Mouse (Mus musculus) kidney, embryonic 14.5 days (tissue): ENCODE measurements around the gene Myo18b. TPM values are rescaled to one million over a fixed set of nuclear protein-coding genes. Genes with fewer than 3 reads are reported as not detected.

Experiments
- ATAC-seq: fragments of 200-750 bp; cut with Nextera tagmentation; 2 replicates; pipeline ENCODE4 v1.8.0; 2017; ENCODE audit warnings: moderate number of reproducible peaks, mild to moderate bottlenecking, moderate TSS enrichment, moderate library complexity; ENCODE audit not compliant: low FRiP score, low TSS enrichment
- H3K27ac ChIP-seq: fragments of 300-500 bp; sonication (generic); 2 replicates; pipeline ENCODE4 v1.5.1; 2014; ENCODE audit warnings: low read depth, mild to moderate bottlenecking, low read length, moderate library complexity, mixed read lengths
- H3K27me3 ChIP-seq: fragments of 300-500 bp; sonication (generic); 2 replicates; pipeline ENCODE4 v1.6.1; 2014; ENCODE audit warnings: mild to moderate bottlenecking, low read length; ENCODE audit not compliant: control insufficient read depth, insufficient read depth
- H3K36me3 ChIP-seq: fragments of 300-500 bp; sonication (generic); 2 replicates; pipeline ENCODE4 v1.6.1; 2014; ENCODE audit warnings: low read length, mixed read lengths; ENCODE audit not compliant: control insufficient read depth, insufficient read depth
- H3K4me1 ChIP-seq: fragments of 300-500 bp; sonication (generic); 2 replicates; pipeline ENCODE4 v1.6.1; 2014; ENCODE audit warnings: low read length, mixed read lengths; ENCODE audit not compliant: control insufficient read depth, insufficient read depth
- H3K4me2 ChIP-seq: fragments of 300-500 bp; sonication (generic); replicated peaks from 2 replicates; pipeline ENCODE4 v1.6.1; 2014; ENCODE audit warnings: low read depth, mild to moderate bottlenecking, low read length
- H3K4me3 ChIP-seq: fragments of 300-500 bp; sonication (generic); 2 replicates; pipeline ENCODE4 v1.5.1; 2014; ENCODE audit warnings: mild to moderate bottlenecking, low read length
- H3K9ac ChIP-seq: fragments of 300-500 bp; sonication (generic); 2 replicates; pipeline ENCODE4 v1.6.1; 2014; ENCODE audit warnings: low read depth, mild to moderate bottlenecking, low read length, moderate library complexity
- H3K9me3 ChIP-seq: fragments of 300-500 bp; sonication (generic); 2 replicates; pipeline ENCODE4 v1.6.1; 2016; ENCODE audit warnings: low read length; ENCODE audit not compliant: control insufficient read depth
- WGBS: fragments of 180-500 bp; shearing (Covaris S2); extraction: QIAGEN DNeasy Blood & Tissue Kit; methylation state at CpG from one replicate; pipeline ENCODE4 v1.1.7; 2014; 5-methylcytosine and 5-hydroxymethylcytosine counted together
- polyA plus RNA-seq: library from polyadenylated mRNA; unstranded; fragments of >200 nt; fragmentation: Nextera tagmentation; extraction: Ambion mirVana; gene quantifications from 2 replicates; pipeline ENCODE4 v1.2.1, GENCODE M21; 2014

Myo18b gene
- polyA plus RNA-seq, 1 experiment from 2014 or later: 0.26 TPM

DNA sequence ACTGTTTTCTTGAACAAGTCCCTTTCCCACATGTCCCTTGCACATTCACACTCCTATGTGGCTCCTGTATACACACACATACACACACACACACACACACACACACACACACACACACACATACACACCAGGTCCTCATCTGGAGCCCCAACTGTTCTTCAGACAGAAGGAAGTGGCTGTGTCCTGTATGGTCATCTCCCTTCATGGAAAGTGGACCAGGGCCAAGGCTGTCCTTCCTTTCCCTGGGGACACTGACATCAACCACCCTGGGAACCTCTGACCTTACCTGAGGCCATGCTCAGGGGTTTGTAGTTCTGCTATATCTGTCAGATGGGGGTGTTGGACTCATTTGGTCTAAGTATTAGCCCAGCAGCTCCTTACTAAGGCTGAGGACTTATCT, 3.8 kb downstream of the Myo18b start:
- Histone ChIP-seq H3K9me3 (no peaks in the 10 kb centered on the region), H3K4me2 (no peak overlapping the region), H3K27me3 (no peaks in the 10 kb centered on the region), H3K36me3 (no peaks in the 10 kb centered on the region), H3K4me3 (no peak overlapping the region), H3K4me1 (no peaks in the 10 kb centered on the region), H3K9ac (no peak overlapping the region), H3K27ac (no peak overlapping the region)
- no peak for ATAC-seq

DNA sequence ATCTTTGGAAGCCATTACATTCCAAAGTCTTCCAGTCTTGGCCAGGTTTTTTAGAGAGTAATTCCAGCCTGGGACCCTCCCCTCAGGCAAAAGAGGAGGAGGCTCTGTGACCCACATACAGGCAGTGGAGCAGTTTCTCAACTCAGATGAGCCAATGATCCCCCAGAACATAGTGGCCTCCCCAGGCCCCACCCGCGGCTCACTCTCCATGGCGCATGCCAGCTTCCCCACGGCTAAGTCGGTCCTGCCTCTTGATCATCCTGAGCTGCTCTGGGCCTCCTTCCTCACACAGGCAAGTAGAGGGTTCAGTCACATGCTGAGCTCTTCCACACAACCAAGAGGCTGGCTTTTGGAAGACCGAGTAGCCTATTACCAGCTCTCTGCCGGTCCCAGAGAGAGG, 7.5 kb downstream of the Myo18b start:
- 59% methylated on average over 7 of the region's 7 CpGs for WGBS
- no peaks in the 10 kb centered on the region for H3K27me3 ChIP-seq
- no peak for ATAC-seq
- H3K4me1 ChIP-seq: no peaks in the 10 kb centered on the region
- no peaks in the 10 kb centered on the region for H3K36me3 ChIP-seq
- H3K4me2 ChIP-seq: no peak overlapping the region
- no peaks in the 10 kb centered on the region for H3K9me3 ChIP-seq
- no peak overlapping the region for H3K4me3 ChIP-seq
- H3K9ac ChIP-seq: no peak overlapping the region
- no peak overlapping the region for H3K27ac ChIP-seq

DNA sequence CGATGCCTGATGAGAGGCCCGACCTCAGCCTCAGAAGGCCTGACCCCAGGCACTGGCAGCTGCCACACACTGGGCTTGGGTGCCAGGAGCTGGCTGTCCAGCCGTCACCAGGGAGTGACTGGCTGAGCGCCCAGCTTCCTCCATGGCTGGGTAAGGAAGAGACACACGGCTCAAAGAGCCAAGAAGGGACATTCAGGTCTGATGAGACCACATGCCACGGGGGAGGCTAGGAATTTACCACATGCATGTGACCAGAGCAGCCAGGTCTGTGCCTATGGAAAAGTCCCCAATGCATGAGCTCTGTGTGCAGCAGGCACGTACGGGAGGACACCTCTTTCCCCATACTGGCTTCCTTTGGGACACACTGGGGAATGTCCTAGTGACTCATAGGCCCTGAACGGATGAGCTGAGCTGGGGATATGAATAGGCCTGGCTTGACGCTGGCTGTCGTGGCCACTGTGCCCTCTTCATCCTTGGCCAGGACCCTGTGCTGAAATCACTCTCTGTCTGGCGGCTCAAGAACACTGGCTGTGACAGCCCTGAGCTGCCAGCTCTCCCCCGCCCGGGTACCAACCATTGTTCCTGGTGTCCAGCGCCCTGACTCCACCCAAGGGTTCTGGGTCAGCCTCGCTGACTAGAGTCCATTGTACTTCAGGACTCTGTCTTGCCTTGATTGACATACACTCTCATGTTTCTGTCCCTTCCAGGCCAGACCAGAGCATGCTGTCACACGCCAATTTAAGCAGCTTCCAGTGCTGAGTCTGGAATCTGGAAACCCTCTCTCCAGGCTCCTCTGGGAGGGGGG, 9.3 kb downstream of the Myo18b start:
- no peak overlapping the region for H3K4me3 ChIP-seq
- H3K36me3 ChIP-seq: no peaks in the 10 kb centered on the region
- no peak overlapping the region for H3K9ac ChIP-seq
- no peak for ATAC-seq
- no peak overlapping the region for H3K27ac ChIP-seq
- no peaks in the 10 kb centered on the region for H3K9me3 ChIP-seq
- no peak overlapping the region for H3K4me2 ChIP-seq
- H3K27me3 ChIP-seq: no peaks in the 10 kb centered on the region
- no peaks in the 10 kb centered on the region for H3K4me1 ChIP-seq
- WGBS: 72% methylated on average over 17 of the region's 17 CpGs

DNA sequence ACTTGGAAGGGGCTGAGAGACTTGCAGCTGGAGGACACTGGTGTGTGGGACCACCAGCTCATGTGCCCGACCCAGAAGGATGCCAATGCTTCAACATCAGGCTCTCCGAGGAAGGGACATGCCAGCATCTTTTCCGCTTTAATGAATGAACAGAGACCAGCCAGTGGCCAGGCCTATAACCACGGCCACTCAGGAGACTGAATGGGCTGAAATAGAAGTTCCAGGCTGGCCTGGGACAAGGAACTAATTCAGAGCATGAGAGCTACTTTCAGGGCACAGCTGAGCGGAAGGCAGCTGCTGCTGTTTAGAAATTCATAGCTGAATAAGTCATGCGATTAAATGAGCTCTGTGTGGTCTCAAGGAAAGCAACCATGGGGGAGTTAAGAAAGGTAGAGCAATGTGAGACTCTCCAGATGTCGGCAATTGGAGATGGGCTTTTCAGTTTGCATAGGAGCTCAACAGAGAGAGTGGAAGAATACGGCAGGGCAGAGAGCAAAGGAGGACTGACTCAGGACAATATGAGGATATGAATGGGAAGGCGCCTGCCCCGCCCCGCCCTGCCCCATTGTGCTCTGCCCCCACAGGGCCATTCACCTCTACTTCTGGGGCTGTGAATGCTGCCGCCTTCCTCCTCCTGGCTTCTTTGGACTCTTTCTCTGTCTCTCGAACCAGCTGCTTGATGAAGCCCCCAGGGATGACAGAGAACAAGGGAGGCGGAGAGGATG, 18.6 kb downstream of the Myo18b start:
- no peak overlapping the region for H3K27ac ChIP-seq
- no peaks in the 10 kb centered on the region for H3K36me3 ChIP-seq
- ATAC-seq: no peak
- H3K4me2 ChIP-seq: no peak overlapping the region
- no peaks in the 10 kb centered on the region for H3K4me1 ChIP-seq
- 61% methylated on average over 14 of the region's 14 CpGs for WGBS
- no peak overlapping the region for H3K9ac ChIP-seq
- no peak overlapping the region for H3K4me3 ChIP-seq
- no peaks in the 10 kb centered on the region; the same call in 1 of the 2 replicates for H3K27me3 ChIP-seq
- H3K9me3 ChIP-seq: no peaks in the 10 kb centered on the region

DNA sequence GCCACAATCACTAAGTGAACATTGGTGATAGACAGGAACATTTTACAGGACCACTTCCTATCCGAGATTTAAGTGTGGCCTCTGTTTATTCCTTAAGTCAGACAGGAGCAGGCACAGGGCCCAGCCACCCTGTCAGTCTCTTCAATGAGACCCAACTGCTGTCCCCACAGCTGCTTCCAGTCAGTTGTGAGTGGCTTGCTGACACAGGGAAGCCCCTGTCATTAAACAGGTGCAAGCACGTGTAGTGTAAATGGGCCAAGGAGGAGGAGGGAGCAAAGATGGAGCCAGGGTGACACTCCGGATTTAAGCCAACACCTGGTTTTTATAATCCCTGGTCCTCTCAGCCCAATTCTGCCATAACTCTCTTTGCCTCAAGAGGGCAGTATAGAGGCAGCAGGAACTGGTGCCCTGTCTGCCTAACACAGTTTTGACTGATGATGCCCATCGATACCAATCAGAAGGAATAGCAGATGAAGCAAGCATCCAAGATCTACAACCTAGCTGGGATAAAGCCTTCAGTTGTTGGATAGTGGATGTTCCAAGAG, 19.2 kb downstream of the Myo18b start:
- ATAC-seq: no peak
- Histone ChIP-seq H3K9ac (no peak overlapping the region), H3K27me3 (no peaks in the 10 kb centered on the region; the same call in 1 of the 2 replicates), H3K27ac (no peak overlapping the region), H3K4me2 (no peak overlapping the region), H3K4me1 (no peaks in the 10 kb centered on the region), H3K4me3 (no peak overlapping the region), H3K36me3 (no peaks in the 10 kb centered on the region), H3K9me3 (no peaks in the 10 kb centered on the region)
- 30% methylated on average over 4 of the region's 4 CpGs for WGBS

DNA sequence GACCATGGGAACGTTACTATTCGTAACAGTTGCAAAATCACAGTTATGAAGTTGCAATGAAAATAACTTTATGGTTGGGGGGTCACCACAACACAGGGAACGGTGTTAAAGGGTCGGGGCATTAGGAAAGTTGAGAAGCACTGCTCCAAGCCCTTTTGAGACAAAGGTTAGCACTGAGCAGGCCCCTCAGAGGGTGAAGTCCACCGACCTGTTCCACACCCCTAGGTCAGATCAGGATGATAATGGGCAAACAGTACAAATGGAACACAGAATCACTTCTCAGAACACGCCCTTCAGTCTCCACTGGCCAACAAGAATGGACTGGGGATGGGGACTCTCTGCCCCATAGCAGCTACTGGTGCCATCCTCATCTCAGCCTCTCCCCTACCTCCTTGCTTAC, 23.2 kb downstream of the Myo18b start:
- no peak overlapping the region for H3K27ac ChIP-seq
- no peaks in the 10 kb centered on the region for H3K4me1 ChIP-seq
- no peaks in the 10 kb centered on the region for H3K27me3 ChIP-seq
- H3K4me3 ChIP-seq: no peak overlapping the region
- H3K4me2 ChIP-seq: no peak overlapping the region
- WGBS: 64% methylated on average over 6 of the region's 6 CpGs
- ATAC-seq: no peak
- no peaks in the 10 kb centered on the region for H3K9me3 ChIP-seq
- H3K9ac ChIP-seq: no peak overlapping the region
- H3K36me3 ChIP-seq: no peaks in the 10 kb centered on the region

DNA sequence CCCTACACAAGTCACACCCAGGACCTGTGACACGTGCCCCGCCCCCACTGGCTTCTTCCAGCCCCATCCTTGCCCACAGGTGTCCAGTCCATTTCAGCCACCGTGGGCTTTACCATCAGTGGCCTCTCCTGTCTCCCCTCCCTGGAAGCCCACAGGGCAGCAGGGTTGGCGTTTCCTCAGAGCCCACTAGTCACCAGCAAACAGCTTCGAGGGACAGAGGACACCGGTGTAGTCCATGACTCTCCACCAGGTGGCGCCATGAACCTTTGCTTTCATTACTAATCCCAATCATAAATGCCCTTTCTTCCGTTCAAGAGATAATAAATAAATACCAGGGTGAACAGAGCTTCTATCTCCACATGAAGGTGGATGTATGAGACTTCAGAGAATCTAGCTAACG, 25.4 kb downstream of the Myo18b start:
- Histone ChIP-seq H3K27ac (no peak overlapping the region), H3K4me2 (no peak overlapping the region), H3K27me3 (no peaks in the 10 kb centered on the region), H3K4me1 (no peaks in the 10 kb centered on the region), H3K9me3 (no peaks in the 10 kb centered on the region), H3K9ac (no peak overlapping the region), H3K4me3 (no peak overlapping the region), H3K36me3 (no peaks in the 10 kb centered on the region)
- peak; percentile 36; the same call in 1 of the 2 replicates for ATAC-seq
- WGBS: 20% methylated on average over 9 of the region's 9 CpGs

DNA sequence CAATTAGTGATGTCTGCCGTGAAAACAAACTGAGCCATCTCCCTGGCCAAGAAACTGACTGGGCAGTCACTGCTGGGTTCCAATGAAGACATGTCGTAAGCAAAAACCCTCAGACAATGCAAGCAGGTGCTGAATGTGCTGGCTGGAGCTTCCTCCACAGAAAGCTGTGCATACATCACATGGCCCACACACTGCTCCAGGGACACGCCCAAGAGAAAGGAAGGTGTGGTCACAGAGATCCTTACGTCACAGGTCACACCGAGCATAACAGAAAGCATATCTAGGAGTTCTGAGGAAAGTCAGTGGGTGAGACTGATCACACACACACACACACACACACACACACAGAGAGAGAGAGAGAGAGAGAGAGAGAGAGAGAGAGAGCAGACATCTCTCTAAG, 27.5 kb downstream of the Myo18b start:
- Histone ChIP-seq H3K36me3 (no peaks in the 10 kb centered on the region), H3K4me1 (no peaks in the 10 kb centered on the region), H3K9me3 (no peaks in the 10 kb centered on the region), H3K9ac (no peak overlapping the region), H3K27me3 (no peaks in the 10 kb centered on the region), H3K4me2 (no peak overlapping the region), H3K27ac (no peak overlapping the region), H3K4me3 (no peak overlapping the region)
- 91% methylated on average over 5 of the region's 5 CpGs for WGBS
- no peak for ATAC-seq
